Mouse (Mus musculus) spleen, adult 2 months (tissue): ENCODE results near the gene Gm9903. TPM values are rescaled to one million over a fixed set of nuclear protein-coding genes. Genes with fewer than 3 reads are reported as not detected.

ENCODE experiments used
- DNase-seq, 2 experiments: peaks; one replicate each; pipeline versions ENCODE4 v3.0.0 to v3.0.0-alpha.2; 2012 to 2021; ENCODE audit warnings: low spot score in 2 of 2, low read depth in 1 of 2
- H3K27ac ChIP-seq: fragments of 200-500 bp; 2 replicates; pipeline ENCODE4 v1.5.1; 2012; ENCODE audit warnings: low read length, inconsistent platforms; ENCODE audit not compliant: insufficient read depth
- H3K27me3 ChIP-seq: fragments of 200-500 bp; 2 replicates; pipeline ENCODE4 v1.6.1; 2012; ENCODE audit warnings: mild to moderate bottlenecking, moderate library complexity, low read length, inconsistent platforms; ENCODE audit not compliant: control insufficient read depth, insufficient read depth
- H3K36me3 ChIP-seq: fragments of 200-500 bp; 2 replicates; pipeline ENCODE4 v1.6.1; 2012; ENCODE audit warnings: mild to moderate bottlenecking, low read length, inconsistent platforms; ENCODE audit not compliant: control insufficient read depth, insufficient read depth
- H3K4me1 ChIP-seq: fragments of 200-500 bp; 2 replicates; pipeline ENCODE4 v1.6.1; 2011; ENCODE audit warnings: inconsistent platforms; ENCODE audit not compliant: control insufficient read depth, insufficient read depth, insufficient read length
- H3K4me3 ChIP-seq: fragments of 200-500 bp; 2 replicates; pipeline ENCODE4 v1.5.1; 2011; ENCODE audit warnings: mild to moderate bottlenecking, inconsistent platforms; ENCODE audit not compliant: insufficient read depth, insufficient read length; ENCODE audit errors: extremely low read depth
- CTCF ChIP-seq: fragments of 200-500 bp; IDR thresholded peaks from 2 replicates; pipeline ENCODE4 v1.5.1; 2011; ENCODE audit warnings: mild to moderate bottlenecking, inconsistent platforms; ENCODE audit not compliant: insufficient read depth, insufficient read length, insufficient replicate concordance; ENCODE audit errors: extremely low read depth
- POLR2A ChIP-seq: fragments of 200-500 bp; IDR thresholded peaks from 2 replicates; pipeline ENCODE4 v1.6.1; 2011; ENCODE audit warnings: low read depth, low read length, inconsistent platforms
- WGBS: fragments of 180-500 bp; shearing (Covaris S2); methylation state at CpG from one replicate; pipeline ENCODE4 v1.1.7; 2018; 5-methylcytosine and 5-hydroxymethylcytosine counted together
- polyA plus RNA-seq: library from polyadenylated mRNA; depleted of rRNA; stranded (reverse); fragments of >200 nt; gene quantifications from 2 replicates; pipeline ENCODE4 v1.2.3, GENCODE M21; 2012

Gene Gm9903
- polyA plus RNA-seq, 1 experiment, result 0.43 TPM

DNA sequence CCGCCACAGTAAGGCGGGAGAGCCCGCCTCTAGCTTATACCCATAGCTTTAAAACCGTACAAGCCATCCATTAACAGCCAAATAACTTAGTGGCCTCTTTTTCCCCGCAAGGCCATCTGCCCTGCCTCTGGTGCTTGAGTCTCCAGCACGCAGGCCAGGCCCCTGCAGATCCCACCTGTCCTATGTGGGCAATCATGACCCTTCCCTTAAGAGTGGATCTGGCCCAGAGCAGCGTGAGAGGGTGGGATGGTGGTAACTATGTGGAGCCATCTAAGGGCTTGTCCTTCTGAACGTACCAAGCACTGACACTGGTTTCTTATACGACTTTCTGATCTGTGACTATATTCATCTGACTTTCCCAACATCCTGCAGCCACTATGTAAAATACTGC, 23.1 kb downstream of the Gm9903 start:
- H3K27ac ChIP-seq, result peak overlapping the region; percentile 50; the same call in 1 of the 2 replicates
- WGBS, result 11% methylated on average over 9 of the region's 9 CpGs

GRCm38 (mm10) chr5:33654424-33654823, 24.7 kb downstream of the Gm9903 start:
- Histone ChIP-seq H3K27me3 (no peaks in the 10 kb centered on the region), H3K4me3 (no peak overlapping the region), H3K4me1 (peaks cover 20% of the 10 kb centered on the region; the same call in 1 of the 2 replicates), H3K27ac (peak overlapping the region; percentile 26; the same call in 1 of the 2 replicates), H3K36me3 (peaks cover 2% of the 10 kb centered on the region; the same call in 1 of the 2 replicates)
- no peak for DNase-seq
- 97% methylated on average over 13 of the region's 13 CpGs for WGBS
- TF ChIP-seq CTCF (no peak), POLR2A (no peak)

More for the DNA sequence above, 23.1 kb downstream of the Gm9903 start:
- Histone ChIP-seq H3K4me1 (peaks cover 20% of the 10 kb centered on the region; the same call in 1 of the 2 replicates), H3K27me3 (no peaks in the 10 kb centered on the region), H3K4me3 (peak overlapping the region; percentile 25; the same call in 1 of the 2 replicates), H3K36me3 (peaks cover 9% of the 10 kb centered on the region)
- TF ChIP-seq CTCF (no peak), POLR2A (no peak)
- no peak for DNase-seq

DNA sequence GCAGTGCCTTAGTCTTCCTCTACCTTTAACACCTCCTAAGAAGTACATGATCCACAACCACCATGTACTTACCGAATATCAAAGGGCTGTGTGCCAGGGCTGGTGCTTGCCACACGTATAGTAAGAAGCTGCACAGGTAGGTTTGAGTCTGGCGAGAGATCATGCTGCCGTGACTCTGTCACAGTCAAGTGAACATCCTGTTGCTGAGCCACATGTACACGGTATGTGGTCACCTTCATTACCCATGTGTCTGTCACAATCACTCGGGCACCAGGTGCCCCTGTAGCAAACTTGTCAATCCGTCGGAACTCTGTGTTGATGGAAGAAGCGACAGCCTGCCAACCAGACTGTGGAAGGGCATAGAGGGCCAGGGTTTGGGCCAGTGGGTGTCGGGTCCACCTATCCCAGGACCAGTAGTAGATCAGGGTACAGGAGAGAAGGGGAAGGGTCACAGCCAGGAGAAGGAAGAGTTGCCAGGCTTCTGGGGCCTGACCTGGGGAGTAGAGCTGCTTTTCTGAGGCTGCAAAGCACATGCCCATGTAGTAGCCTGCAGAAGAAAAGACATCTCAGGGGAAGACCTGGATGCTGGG, 25.6 kb downstream of the Gm9903 start:
- Histone ChIP-seq H3K36me3 (no peaks in the 10 kb centered on the region), H3K4me3 (no peak overlapping the region), H3K27ac (peak overlapping the region; percentile 7; the same call in 1 of the 2 replicates), H3K27me3 (no peaks in the 10 kb centered on the region), H3K4me1 (peaks cover 20% of the 10 kb centered on the region; the same call in 1 of the 2 replicates)
- 61% methylated on average over 10 of the region's 10 CpGs for WGBS
- peak in 1 of 2 experiments; percentile 29 for DNase-seq
- no peak for TF ChIP-seq CTCF
- TF ChIP-seq POLR2A, result no peak

DNA sequence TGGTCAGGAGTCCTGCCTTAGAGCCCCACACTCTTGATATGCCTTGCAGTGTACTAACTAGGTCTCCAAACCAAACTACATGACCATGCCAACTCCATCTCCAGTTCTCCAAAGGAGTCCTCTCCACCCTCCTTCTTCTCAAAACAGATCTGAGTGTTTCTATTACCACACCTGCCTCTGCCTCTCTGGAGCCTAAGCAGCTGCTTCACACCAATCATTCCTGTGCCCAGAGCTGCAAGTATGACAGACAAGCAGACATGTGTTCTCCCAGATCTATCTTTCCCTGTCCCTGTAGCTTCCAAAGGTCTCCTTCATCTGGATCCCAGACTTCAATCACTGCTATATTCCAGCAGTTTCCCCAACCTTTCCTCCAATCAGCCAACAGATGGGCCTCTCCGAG, 27.0 kb downstream of the Gm9903 start:
- Histone ChIP-seq H3K27ac (peak overlapping the region; percentile 89), H3K27me3 (no peaks in the 10 kb centered on the region), H3K36me3 (peaks cover 1% of the 10 kb centered on the region; the same call in 1 of the 2 replicates), H3K4me3 (peak overlapping the region; percentile 87; the same call in 1 of the 2 replicates), H3K4me1 (peaks cover 20% of the 10 kb centered on the region; the same call in 1 of the 2 replicates)
- 22% methylated on average over 1 of the region's 1 CpGs for WGBS
- no peak for DNase-seq
- TF ChIP-seq POLR2A, result no peak
- no peak for TF ChIP-seq CTCF

GRCm38 (mm10) chr5:33657251-33657786, 27.6 kb downstream of the Gm9903 start:
- Histone ChIP-seq H3K36me3 (peaks cover 1% of the 10 kb centered on the region; the same call in 1 of the 2 replicates), H3K27ac (peak overlapping the region; percentile 89), H3K27me3 (no peaks in the 10 kb centered on the region), H3K4me1 (peaks cover 20% of the 10 kb centered on the region; the same call in 1 of the 2 replicates), H3K4me3 (peak overlapping the region; percentile 87)
- no peak for DNase-seq
- WGBS, result under 1% methylated on average over 32 of the region's 32 CpGs
- TF ChIP-seq CTCF (no peak), POLR2A (no peak)

GRCm38 (mm10) chr5:33657787-33658663, 28.3 kb downstream of the Gm9903 start, which contains the start of the genes Tacc3 and Tmem129:
Gene Tacc3, plus strand, starts transcription at chr5:33658128.
Gene Tmem129, minus strand, starts transcription at chr5:33658416.
- peak within 1 kb of the TSS; percentile 98 for H3K27ac ChIP-seq
- peak; percentile 97 to 98 for DNase-seq
- H3K4me1 ChIP-seq, result peaks cover 17% of the 10 kb centered on the region; the same call in 1 of the 2 replicates
- peaks cover 1% of the 10 kb centered on the region; the same call in 1 of the 2 replicates for H3K36me3 ChIP-seq
- TF ChIP-seq CTCF, result no peak
- peak; percentile 32 for TF ChIP-seq POLR2A
- H3K27me3 ChIP-seq, result no peaks in the 10 kb centered on the region
- H3K4me3 ChIP-seq, result peak within 1 kb of the TSS; percentile 87
- under 1% methylated on average over 60 of the region's 60 CpGs for WGBS
